Comparison of ENCODE assay signal across 6 mouse cellular contexts in genomic region chr3:124200226-124200940, GRCm38 (mm10).
DNase-seq lines count a peak whose midpoint lies in the region; ATAC-seq lines count a peak whose summit lies in the region.
"Not testable (repeated sequence)": the region's sequence is repeated elsewhere in the genome, so short reads cannot be mapped to it uniquely, and the experiment has no call there.

No protein-coding gene starts in this region.

- peak; percentile 20 for DNase-seq in kidney, adult 18-20 months
- DNase-seq in kidney, adult 9 months: peak; percentile 72
- DNase-seq in kidney, postnatal 14 days: peak; percentile 16
- peak; percentile 5 to 22 for DNase-seq in kidney, postnatal 4 days

- H3K27me3 ChIP-seq in intestine, embryonic 15.5 days (replicated peaks); kidney, embryonic 16.5 days (ENCODE audit: insufficient read depth, low read length): not testable (repeated sequence)

- H3K9ac ChIP-seq in intestine, embryonic 15.5 days; kidney, embryonic 16.5 days (replicated peaks; ENCODE audit: low read length): not testable (repeated sequence)

- H3K9me3 ChIP-seq in intestine, embryonic 15.5 days; kidney, embryonic 16.5 days (ENCODE audit: low read length): not testable (repeated sequence)

- not testable (repeated sequence) for H3K4me1 ChIP-seq in intestine, embryonic 15.5 days (replicated peaks); kidney, embryonic 16.5 days (ENCODE audit: insufficient read depth, low read length)

- 78% methylated on average over 9 of the region's 9 CpGs for WGBS in intestine, embryonic 15.5 days
- 56% methylated on average over 9 of the region's 9 CpGs for WGBS in kidney, embryonic 16.5 days

- H3K4me2 ChIP-seq in intestine, embryonic 15.5 days (replicated peaks); kidney, embryonic 16.5 days (replicated peaks; ENCODE audit: low read depth, low read length): not testable (repeated sequence)

- peak; percentile 68 for ATAC-seq in intestine, embryonic 15.5 days
- ATAC-seq in kidney, embryonic 16.5 days (ENCODE audit: low FRiP score, low TSS enrichment): peak; percentile 86

- H3K27ac ChIP-seq in intestine, embryonic 15.5 days; kidney, embryonic 16.5 days (ENCODE audit: low read length): not testable (repeated sequence)

- not testable (repeated sequence) for H3K36me3 ChIP-seq in intestine, embryonic 15.5 days; kidney, embryonic 16.5 days (ENCODE audit: insufficient read depth, low read length)

- not testable (repeated sequence) for H3K4me3 ChIP-seq in intestine, embryonic 15.5 days (replicated peaks); kidney, embryonic 16.5 days (ENCODE audit: low read length)

Comparison
In these comparisons a context has a peak if more than half of its experiments do, and no peak if none do; other contexts are left out.
1. DNase-seq: peak in every context shown above with its lines; median percentile 72 in kidney, adult 9 months; 20 in kidney, adult 18-20 months; 16 in kidney, postnatal 14 days; 14 in kidney, postnatal 4 days.